ENCODE assay signal across 7 mouse cellular contexts in the genomic region with DNA sequence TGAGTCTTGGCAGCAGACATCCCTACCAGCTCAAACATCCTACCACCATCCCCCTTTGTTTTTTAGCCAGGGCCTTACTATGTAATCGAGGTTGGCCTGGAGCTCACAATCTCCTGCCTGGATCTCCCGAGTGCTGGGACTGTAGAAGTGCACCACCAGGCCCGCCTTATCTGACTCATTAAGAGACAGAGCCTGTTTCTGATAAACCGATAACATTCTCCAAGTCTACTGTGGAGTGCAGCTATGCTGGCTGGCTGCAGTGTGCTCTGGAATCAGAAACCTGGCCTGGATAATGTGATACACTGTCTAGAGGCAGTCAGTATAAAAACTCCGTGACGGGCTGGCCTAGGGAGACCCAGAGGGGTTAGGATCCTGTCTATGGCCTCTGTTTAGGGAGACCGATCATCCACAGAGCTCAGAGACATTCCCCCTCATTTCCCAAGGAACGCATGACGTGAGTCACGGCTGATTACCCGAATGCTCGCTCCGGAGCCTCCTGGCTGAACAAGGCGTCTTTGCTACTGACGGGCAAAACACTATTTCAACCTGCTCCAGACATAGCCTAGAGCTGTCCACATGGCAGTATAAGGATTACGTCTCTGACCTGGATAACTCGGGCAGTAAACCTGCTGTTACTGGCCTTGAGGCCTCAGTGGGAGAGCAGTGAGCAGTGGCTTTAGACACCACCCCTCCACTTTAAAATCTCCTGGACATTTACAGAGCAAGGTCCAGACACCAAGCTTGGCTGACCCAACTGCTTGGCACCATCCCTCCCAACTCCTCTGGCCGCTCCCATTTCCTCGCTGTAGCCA. TPM values are rescaled to one million over a fixed set of nuclear protein-coding genes. Genes with fewer than 3 reads are reported as not detected.
DNase-seq lines count a peak whose midpoint lies in the region; ATAC-seq and TF ChIP-seq lines count a peak whose summit lies in the region.

No protein-coding gene starts in this region.

- no peak for ATAC-seq in neural tube, embryonic 12.5 days (ENCODE audit: low FRiP score, low read depth)
- ATAC-seq in embryonic facial prominence, embryonic 12.5 days (ENCODE audit: insufficient number of reproducible peaks, insufficient read depth, low FRiP score, low TSS enrichment), result peak; percentile 64; the same call in 1 of the 2 replicates
- peak; percentile 49; the same call in 1 of the 2 replicates for ATAC-seq in kidney, embryonic 16.5 days (ENCODE audit: low FRiP score, low TSS enrichment)
- ATAC-seq in stomach, postnatal 0 days (ENCODE audit: low FRiP score, low TSS enrichment), result peak; percentile 41
- no peak for ATAC-seq in forebrain, embryonic 15.5 days (replicated peaks)

- WGBS in neural tube, embryonic 12.5 days, result 48% methylated on average over 19 of the region's 19 CpGs
- 35% methylated on average over 19 of the region's 19 CpGs for WGBS in embryonic facial prominence, embryonic 12.5 days
- 29% methylated on average over 19 of the region's 19 CpGs for WGBS in kidney, embryonic 16.5 days
- WGBS in stomach, postnatal 0 days, result 52% methylated on average over 19 of the region's 19 CpGs
- 77% methylated on average over 19 of the region's 19 CpGs for WGBS in forebrain, embryonic 15.5 days

- no peaks in the 10 kb centered on the region for H3K9me3 ChIP-seq in neural tube, embryonic 12.5 days
- no peaks in the 10 kb centered on the region for H3K9me3 ChIP-seq in embryonic facial prominence, embryonic 12.5 days
- no peaks in the 10 kb centered on the region for H3K9me3 ChIP-seq in kidney, embryonic 16.5 days (ENCODE audit: low read length)
- H3K9me3 ChIP-seq in stomach, postnatal 0 days (ENCODE audit: control insufficient read depth, low read length), result no peaks in the 10 kb centered on the region
- H3K9me3 ChIP-seq in forebrain, embryonic 15.5 days, result no peaks in the 10 kb centered on the region

- H3K27ac ChIP-seq in neural tube, embryonic 12.5 days, result no peak overlapping the region
- peak overlapping the region; percentile 48 for H3K27ac ChIP-seq in embryonic facial prominence, embryonic 12.5 days
- H3K27ac ChIP-seq in kidney, embryonic 16.5 days (ENCODE audit: low read length), result peak overlapping the region; percentile 54
- peak overlapping the region; percentile 50 for H3K27ac ChIP-seq in stomach, postnatal 0 days (replicated peaks)
- H3K27ac ChIP-seq in forebrain, embryonic 15.5 days (replicated peaks), result no peak overlapping the region

- TF ChIP-seq EP300 in stomach, postnatal 0 days (optimal IDR thresholded peaks at IDR 0.05), result no peak

- H3K36me3 ChIP-seq in neural tube, embryonic 12.5 days, result no peaks in the 10 kb centered on the region
- H3K36me3 ChIP-seq in embryonic facial prominence, embryonic 12.5 days, result 0 out of 2 replicates have a peak, but pooled peaks cover 7% of the 10 kb centered on the region
- no peaks in the 10 kb centered on the region for H3K36me3 ChIP-seq in kidney, embryonic 16.5 days (ENCODE audit: insufficient read depth, low read length)
- no peaks in the 10 kb centered on the region for H3K36me3 ChIP-seq in stomach, postnatal 0 days (ENCODE audit: control insufficient read depth, insufficient read depth, low read length)
- H3K36me3 ChIP-seq in forebrain, embryonic 15.5 days, result no peaks in the 10 kb centered on the region

- H3K27me3 ChIP-seq in neural tube, embryonic 12.5 days (replicated peaks), result no peaks in the 10 kb centered on the region
- no peaks in the 10 kb centered on the region for H3K27me3 ChIP-seq in embryonic facial prominence, embryonic 12.5 days
- no peaks in the 10 kb centered on the region for H3K27me3 ChIP-seq in kidney, embryonic 16.5 days (ENCODE audit: insufficient read depth, low read length)
- H3K27me3 ChIP-seq in stomach, postnatal 0 days (ENCODE audit: control insufficient read depth, insufficient read depth, low read length), result no peaks in the 10 kb centered on the region
- H3K27me3 ChIP-seq in forebrain, embryonic 15.5 days, result 0 out of 2 replicates have a peak, but pooled peaks cover 4% of the 10 kb centered on the region

- no peak overlapping the region for H3K4me3 ChIP-seq in neural tube, embryonic 12.5 days
- H3K4me3 ChIP-seq in embryonic facial prominence, embryonic 12.5 days, result no peak overlapping the region
- no peak overlapping the region for H3K4me3 ChIP-seq in kidney, embryonic 16.5 days (ENCODE audit: low read length)
- no peak overlapping the region for H3K4me3 ChIP-seq in stomach, postnatal 0 days (ENCODE audit: low read depth, low read length)
- H3K4me3 ChIP-seq in forebrain, embryonic 15.5 days, result no peak overlapping the region

- H3K4me2 ChIP-seq in neural tube, embryonic 12.5 days (replicated peaks), result 0 out of 2 replicates have a peak overlapping the region, but pooled peaks have one; percentile 12
- peak overlapping the region; percentile 8; the same call in 1 of the 2 replicates for H3K4me2 ChIP-seq in embryonic facial prominence, embryonic 12.5 days (replicated peaks)
- no peak overlapping the region for H3K4me2 ChIP-seq in kidney, embryonic 16.5 days (replicated peaks; ENCODE audit: low read depth, low read length)
- H3K4me2 ChIP-seq in stomach, postnatal 0 days (replicated peaks; ENCODE audit: low read depth), result no peak overlapping the region
- H3K4me2 ChIP-seq in forebrain, embryonic 15.5 days (replicated peaks), result no peak overlapping the region

- no peak for DNase-seq in neural tube, embryonic 10.5 days (ENCODE audit: extremely low spot score, low spot score)
- no peak for DNase-seq in stomach, postnatal 0 days (ENCODE audit: low spot score)
- no peak for DNase-seq in left cerebral cortex, adult 9 months (ENCODE audit: low spot score in 2 of 2)

- H3K9ac ChIP-seq in neural tube, embryonic 12.5 days, result no peak overlapping the region
- H3K9ac ChIP-seq in embryonic facial prominence, embryonic 12.5 days, result no peak overlapping the region
- no peak overlapping the region for H3K9ac ChIP-seq in kidney, embryonic 16.5 days (replicated peaks; ENCODE audit: low read length)
- H3K9ac ChIP-seq in stomach, postnatal 0 days (ENCODE audit: low read length), result no peak overlapping the region
- H3K9ac ChIP-seq in forebrain, embryonic 15.5 days (replicated peaks), result no peak overlapping the region

- H3K4me1 ChIP-seq in neural tube, embryonic 12.5 days, result peaks cover 69% of the 10 kb centered on the region
- peaks cover 88% of the 10 kb centered on the region for H3K4me1 ChIP-seq in embryonic facial prominence, embryonic 12.5 days
- peaks cover 97% of the 10 kb centered on the region for H3K4me1 ChIP-seq in kidney, embryonic 16.5 days (ENCODE audit: insufficient read depth, low read length)
- H3K4me1 ChIP-seq in stomach, postnatal 0 days (replicated peaks; ENCODE audit: control insufficient read depth, insufficient read depth), result peaks cover 38% of the 10 kb centered on the region
- peaks cover 28% of the 10 kb centered on the region for H3K4me1 ChIP-seq in forebrain, embryonic 15.5 days

- TF ChIP-seq CTCF in stomach, postnatal 0 days (IDR thresholded peaks at IDR 0.05; ENCODE audit: low read depth), result no peak

RNA-seq across cellular contexts. Expression of a gene that starts 11.8 kb away (rescaled TPM):
- polyA plus RNA-seq in neural tube, embryonic 12.5 days (2016; fragmentation: Nextera tagmentation; extraction: Ambion mirVana), result 24.5 and 26.0 TPM in 2 replicates
- polyA plus RNA-seq in embryonic facial prominence, embryonic 12.5 days (2016; fragmentation: Nextera tagmentation; extraction: Ambion mirVana), result 37.4 and 38.6 TPM in 2 replicates
- 27.8 and 27.9 TPM in 2 replicates for polyA plus RNA-seq in kidney, embryonic 16.5 days (2015; fragmentation: Nextera tagmentation; extraction: Ambion mirVana)
- polyA plus RNA-seq in stomach, postnatal 0 days (2015; fragmentation: Nextera tagmentation; extraction: Ambion mirVana), result 5.3 and 6.4 TPM in 2 replicates
- polyA plus RNA-seq in forebrain, embryonic 15.5 days (2015; fragmentation: Nextera tagmentation; extraction: Ambion mirVana), result 7.0 and 7.6 TPM in 2 replicates

Comparison
In these comparisons a context has a peak if more than half of its experiments do, and no peak if none do; other contexts are left out.
1. ATAC-seq: peak in embryonic facial prominence, embryonic 12.5 days (single experiment), kidney, embryonic 16.5 days (single experiment) and stomach, postnatal 0 days (single experiment); none in neural tube, embryonic 12.5 days (single experiment) and forebrain, embryonic 15.5 days (single experiment).
2. H3K27ac ChIP-seq: peak in embryonic facial prominence, embryonic 12.5 days (single experiment), kidney, embryonic 16.5 days (single experiment) and stomach, postnatal 0 days (single experiment); none in neural tube, embryonic 12.5 days (single experiment) and forebrain, embryonic 15.5 days (single experiment).
3. H3K4me2 ChIP-seq: peak in neural tube, embryonic 12.5 days (single experiment) and embryonic facial prominence, embryonic 12.5 days (single experiment); none in kidney, embryonic 16.5 days (single experiment), stomach, postnatal 0 days (single experiment) and forebrain, embryonic 15.5 days (single experiment).